Mouse (Mus musculus) limb, embryonic 12.5 days (tissue): ENCODE measurements around the gene Arl6. TPM values are rescaled to one million over a fixed set of nuclear protein-coding genes. Genes with fewer than 3 reads are reported as not detected.
A peak's percentile ranks its signal among the peaks of the same experiment; 100 is the strongest.

Experiments used
- ATAC-seq: fragments of 200-750 bp; cut with Nextera tagmentation; 2 replicates; pipeline ENCODE4 v1.8.0; 2017; ENCODE audit warnings: low read depth, moderate TSS enrichment; ENCODE audit not compliant: insufficient number of reproducible peaks, insufficient read depth, low FRiP score, low TSS enrichment
- H3K27ac ChIP-seq: fragments of 300-500 bp; sonication (generic); 2 replicates; pipeline ENCODE4 v1.5.1; 2016; ENCODE audit warnings: mild to moderate bottlenecking, moderate library complexity
- H3K27me3 ChIP-seq: fragments of 300-500 bp; sonication (generic); 2 replicates; pipeline ENCODE4 v1.6.1; 2016; ENCODE audit warnings: mild to moderate bottlenecking, moderate library complexity
- H3K36me3 ChIP-seq: fragments of 300-500 bp; sonication (generic); 2 replicates; pipeline ENCODE4 v1.6.1; 2016; ENCODE audit warnings: mild to moderate bottlenecking, moderate library complexity
- H3K4me1 ChIP-seq: fragments of 300-500 bp; sonication (generic); replicated peaks from 2 replicates; pipeline ENCODE4 v1.6.1; 2016
- H3K4me2 ChIP-seq: fragments of 300-500 bp; sonication (generic); 2 replicates; pipeline ENCODE4 v1.6.1; 2016; ENCODE audit warnings: mild to moderate bottlenecking, moderate library complexity
- H3K4me3 ChIP-seq: fragments of 300-500 bp; sonication (generic); replicated peaks from 2 replicates; pipeline ENCODE4 v1.5.1; 2016; ENCODE audit warnings: mild to moderate bottlenecking
- H3K9ac ChIP-seq: fragments of 300-500 bp; sonication (generic); replicated peaks from 2 replicates; pipeline ENCODE4 v1.6.1; 2016; ENCODE audit warnings: mild to moderate bottlenecking, moderate library complexity
- H3K9me3 ChIP-seq: fragments of 300-500 bp; sonication (generic); 2 replicates; pipeline ENCODE4 v1.6.1; 2016; ENCODE audit warnings: mild to moderate bottlenecking, moderate library complexity
- WGBS: fragments of 180-500 bp; shearing (Covaris S2); methylation state at CpG from one replicate; pipeline ENCODE4 v1.1.7; 2016; 5-methylcytosine and 5-hydroxymethylcytosine counted together
- polyA plus RNA-seq: library from polyadenylated mRNA; unstranded; fragments of >200 nt; fragmentation: Nextera tagmentation; extraction: Ambion mirVana; gene quantifications from 2 replicates; pipeline ENCODE4 v1.2.1, GENCODE M21; 2016

Gene Arl6
- polyA plus RNA-seq = 35.2 and 36.1 TPM in 2 replicates

DNA sequence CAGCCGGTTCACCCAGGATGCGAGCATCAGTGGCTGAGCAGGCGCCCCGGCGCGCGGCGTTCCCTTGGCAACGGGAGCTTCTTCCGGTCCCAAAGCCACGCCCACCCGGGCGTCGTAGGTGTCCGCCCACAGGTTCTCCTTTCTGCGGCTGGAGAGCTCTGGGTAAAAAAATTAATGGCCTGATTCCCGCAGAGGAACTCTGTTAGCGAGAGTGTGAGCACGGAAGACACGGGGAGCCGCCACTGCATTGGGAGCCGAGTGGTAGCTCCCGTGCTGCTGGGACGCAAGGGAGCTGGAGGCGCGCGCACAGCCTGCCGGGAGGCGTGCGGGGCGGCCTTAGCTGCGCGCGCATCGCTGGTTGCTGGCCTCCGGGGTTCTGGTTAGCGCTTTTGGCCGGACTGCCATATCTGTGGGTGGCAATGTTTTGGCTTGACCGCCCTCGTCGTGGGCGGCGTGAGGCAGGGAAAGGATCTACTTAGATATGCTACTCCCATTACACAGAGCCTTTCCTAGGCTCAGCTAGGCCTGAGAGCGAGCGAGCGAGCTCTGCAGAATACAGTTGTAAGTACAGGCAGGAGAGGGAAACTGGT lies at the start of gene Arl6:
TSS of gene Arl6 (minus strand) at position 290 of the 590 bp plus-strand sequence.
- WGBS = under 1% methylated on average over 46 of the region's 46 CpGs
- H3K4me3 ChIP-seq = peak within 1 kb of the TSS; percentile 66

DNA sequence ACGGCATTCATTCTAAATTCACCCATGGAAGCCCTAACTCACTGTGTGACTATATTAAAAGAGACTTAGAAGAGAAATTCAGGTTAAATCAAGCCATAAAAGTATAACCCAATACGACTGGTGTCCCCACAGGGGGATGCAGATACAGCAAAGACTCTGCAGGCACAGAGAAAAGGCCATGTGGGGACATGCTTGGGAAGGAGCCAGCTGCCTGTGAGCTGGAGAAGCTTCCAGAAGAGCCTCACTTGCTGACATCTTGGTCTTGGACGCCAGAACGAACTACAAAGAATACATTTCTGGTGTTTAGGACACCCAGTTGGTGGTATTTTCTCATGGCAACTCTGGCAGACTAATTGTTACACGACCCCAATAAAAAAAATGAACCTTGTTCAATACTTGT lies 45.9 kb upstream of the Arl6 start:
- no peaks in the 10 kb centered on the region for H3K36me3 ChIP-seq
- ATAC-seq = no peak
- H3K4me1 ChIP-seq = no peaks in the 10 kb centered on the region

More for the DNA sequence above, at the start of gene Arl6:
- H3K9ac ChIP-seq = peak within 1 kb of the TSS; percentile 66
- peak within 1 kb of the TSS; percentile 98 for H3K27ac ChIP-seq
- H3K9me3 ChIP-seq = no peaks in the 10 kb centered on the region
- H3K36me3 ChIP-seq = no peaks in the 10 kb centered on the region
- H3K4me2 ChIP-seq = peak within 1 kb of the TSS; percentile 70
- 0 out of 2 replicates have a peak, but pooled peaks cover 4% of the 10 kb centered on the region for H3K27me3 ChIP-seq
- ATAC-seq = peak; percentile 96
- H3K4me1 ChIP-seq = peaks cover 6% of the 10 kb centered on the region; the same call in 1 of the 2 replicates

DNA sequence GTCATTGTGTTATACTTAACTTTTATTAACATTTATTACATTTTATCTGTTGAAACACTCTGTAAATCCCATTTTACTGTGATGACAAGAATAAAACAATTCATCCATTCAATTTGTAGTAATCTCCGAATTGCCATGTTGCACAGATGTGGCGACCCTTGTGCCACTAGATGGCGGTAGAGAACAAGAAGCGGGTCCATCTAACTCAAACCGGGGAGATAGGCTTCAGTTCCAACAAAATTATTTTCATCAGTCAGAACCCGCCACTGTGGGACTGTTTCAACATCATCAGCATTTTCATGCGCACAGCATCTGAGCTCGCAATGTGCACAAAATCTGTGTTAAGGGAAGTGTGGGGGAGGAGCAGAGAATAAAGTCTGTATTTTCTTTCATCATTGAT lies 44.2 kb upstream of the Arl6 start:
- H3K27ac ChIP-seq = no peak overlapping the region
- no peak overlapping the region for H3K4me3 ChIP-seq
- H3K9ac ChIP-seq = no peak overlapping the region
- WGBS = 6% methylated on average over 8 of the region's 8 CpGs
- 0 out of 2 replicates have a peak overlapping the region, but pooled peaks have one; percentile 26 for H3K4me2 ChIP-seq
- H3K27me3 ChIP-seq = no peaks in the 10 kb centered on the region; the same call in 1 of the 2 replicates
- ATAC-seq = peak; percentile 60; the same call in 1 of the 2 replicates
- H3K36me3 ChIP-seq = no peaks in the 10 kb centered on the region
- no peaks in the 10 kb centered on the region for H3K9me3 ChIP-seq
- H3K4me1 ChIP-seq = no peaks in the 10 kb centered on the region

More for the DNA sequence above, 45.9 kb upstream of the Arl6 start:
- WGBS = 71% methylated on average over 5 of the region's 5 CpGs
- Histone ChIP-seq H3K27ac (no peak overlapping the region), H3K9ac (no peak overlapping the region), H3K4me2 (no peak overlapping the region), H3K4me3 (no peak overlapping the region), H3K27me3 (no peaks in the 10 kb centered on the region; the same call in 1 of the 2 replicates), H3K9me3 (no peaks in the 10 kb centered on the region)

DNA sequence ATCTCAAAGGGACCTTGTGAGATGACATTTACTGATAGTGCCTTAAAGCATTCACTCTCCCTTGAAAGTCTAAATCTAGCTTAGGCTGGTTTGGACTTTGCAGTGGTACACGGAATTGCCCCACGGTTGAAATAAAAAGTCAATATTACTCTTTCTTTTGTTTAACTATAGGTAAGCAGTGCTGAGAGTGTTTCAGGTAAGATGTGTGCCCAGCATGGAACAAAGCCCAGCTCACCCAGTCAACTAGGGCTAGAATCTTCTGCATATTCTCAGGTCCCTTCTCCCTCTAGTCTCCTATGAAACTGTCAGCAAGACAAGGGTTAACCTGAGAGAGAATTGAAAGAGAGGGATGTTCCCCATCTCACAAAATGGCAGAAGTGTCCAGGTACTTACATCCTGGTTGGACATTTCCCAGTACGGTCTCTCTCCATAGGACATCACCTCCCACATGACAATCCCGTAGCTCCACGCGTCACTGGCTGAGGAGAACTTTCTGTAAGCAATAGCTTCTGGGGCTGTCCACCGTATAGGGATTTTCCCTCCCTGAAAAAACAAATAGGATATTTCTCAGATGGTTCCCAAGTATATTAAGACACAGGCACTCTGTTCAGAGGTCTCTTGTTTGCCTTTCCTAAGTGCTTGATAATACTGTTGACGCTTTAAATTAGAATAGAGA lies 43.2 kb upstream of the Arl6 start:
- H3K4me3 ChIP-seq = no peak overlapping the region
- H3K36me3 ChIP-seq = no peaks in the 10 kb centered on the region
- H3K27ac ChIP-seq = no peak overlapping the region
- H3K9ac ChIP-seq = no peak overlapping the region
- H3K9me3 ChIP-seq = no peaks in the 10 kb centered on the region
- no peaks in the 10 kb centered on the region; the same call in 1 of the 2 replicates for H3K27me3 ChIP-seq
- no peak overlapping the region for H3K4me2 ChIP-seq
- no peaks in the 10 kb centered on the region for H3K4me1 ChIP-seq
- ATAC-seq = no peak
- 87% methylated on average over 8 of the region's 8 CpGs for WGBS

DNA sequence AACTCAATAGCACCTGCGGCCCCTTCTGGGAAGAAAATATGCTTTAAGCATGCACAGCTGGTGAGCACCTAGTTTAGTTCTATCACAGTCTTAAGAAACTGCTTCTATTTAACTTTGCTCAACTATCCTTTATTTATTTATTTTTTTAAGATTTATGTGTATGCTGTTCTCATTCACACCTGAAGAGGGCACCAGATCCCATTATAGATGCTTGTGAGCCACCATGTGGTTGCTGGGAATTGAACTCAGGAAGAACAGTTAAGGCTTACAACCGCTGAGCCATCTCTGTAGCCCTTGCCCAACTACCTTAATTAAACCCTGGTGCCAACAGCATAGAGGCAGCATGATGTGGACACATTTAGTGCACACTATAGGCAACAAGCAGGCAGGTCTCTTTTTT lies 27.7 kb upstream of the Arl6 start:
- no peak overlapping the region for H3K4me2 ChIP-seq
- no peak overlapping the region for H3K27ac ChIP-seq
- H3K4me1 ChIP-seq = no peaks in the 10 kb centered on the region
- WGBS = 84% methylated on average over 2 of the region's 2 CpGs
- H3K27me3 ChIP-seq = no peaks in the 10 kb centered on the region
- no peak for ATAC-seq
- H3K36me3 ChIP-seq = no peaks in the 10 kb centered on the region
- H3K9ac ChIP-seq = no peak overlapping the region
- no peak overlapping the region for H3K4me3 ChIP-seq
- H3K9me3 ChIP-seq = no peaks in the 10 kb centered on the region

DNA sequence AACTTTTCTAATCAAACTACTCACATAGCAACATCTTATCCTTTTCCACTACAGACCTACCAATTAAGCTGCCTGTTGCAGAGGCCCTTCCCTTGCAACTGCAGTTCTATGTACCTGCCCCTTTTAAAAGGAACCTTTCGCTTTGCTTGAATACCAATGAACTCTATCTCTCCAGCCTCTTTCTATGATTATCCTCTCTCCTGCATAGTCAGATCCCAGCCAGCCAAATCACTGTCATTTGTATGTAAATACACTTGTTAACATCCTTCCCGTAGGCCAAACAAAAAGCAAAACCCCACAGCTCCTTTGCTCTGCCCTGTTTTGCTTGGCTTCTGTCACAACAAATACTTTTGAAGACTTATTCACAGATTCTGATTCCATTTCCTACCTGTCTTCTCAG lies 4.6 kb upstream of the Arl6 start:
- H3K36me3 ChIP-seq = no peaks in the 10 kb centered on the region
- H3K4me2 ChIP-seq = no peak overlapping the region
- H3K9me3 ChIP-seq = no peaks in the 10 kb centered on the region; the same call in 1 of the 2 replicates
- H3K4me1 ChIP-seq = no peaks in the 10 kb centered on the region
- no peak overlapping the region for H3K27ac ChIP-seq
- H3K9ac ChIP-seq = no peak overlapping the region
- H3K27me3 ChIP-seq = 0 out of 2 replicates have a peak, but pooled peaks cover 4% of the 10 kb centered on the region
- no peak for ATAC-seq
- no peak overlapping the region for H3K4me3 ChIP-seq
- 52% methylated on average over 2 of the region's 2 CpGs for WGBS

DNA sequence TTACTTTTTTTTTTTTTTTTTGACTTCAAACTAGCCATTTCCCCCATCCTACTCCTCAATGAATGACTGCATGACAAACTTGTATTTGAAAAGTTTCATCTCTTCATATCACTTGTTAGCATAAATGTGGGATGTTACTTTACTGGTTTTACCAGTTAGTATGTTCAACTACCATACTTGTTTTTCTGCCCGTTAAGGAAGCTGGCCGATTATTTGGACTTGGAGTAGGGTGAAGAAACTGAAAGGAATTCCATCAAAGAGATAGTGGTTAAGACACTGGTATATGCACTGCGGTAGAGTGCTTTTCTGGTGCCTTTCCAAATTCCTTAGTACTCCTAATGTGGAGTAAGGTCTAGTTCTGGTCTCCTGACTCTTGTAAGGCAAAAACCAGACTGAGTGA lies 794 bp upstream of the Arl6 start:
- WGBS = 87% methylated on average over 3 of the region's 3 CpGs
- no peak overlapping the region for H3K27ac ChIP-seq
- H3K36me3 ChIP-seq = no peaks in the 10 kb centered on the region
- H3K4me2 ChIP-seq = peak overlapping the region; percentile 70; the same call in 1 of the 2 replicates
- 0 out of 2 replicates have a peak, but pooled peaks cover 4% of the 10 kb centered on the region for H3K27me3 ChIP-seq
- H3K9me3 ChIP-seq = no peaks in the 10 kb centered on the region
- H3K4me3 ChIP-seq = no peak overlapping the region
- H3K9ac ChIP-seq = no peak overlapping the region
- no peak for ATAC-seq
- peaks cover 6% of the 10 kb centered on the region; the same call in 1 of the 2 replicates for H3K4me1 ChIP-seq

DNA sequence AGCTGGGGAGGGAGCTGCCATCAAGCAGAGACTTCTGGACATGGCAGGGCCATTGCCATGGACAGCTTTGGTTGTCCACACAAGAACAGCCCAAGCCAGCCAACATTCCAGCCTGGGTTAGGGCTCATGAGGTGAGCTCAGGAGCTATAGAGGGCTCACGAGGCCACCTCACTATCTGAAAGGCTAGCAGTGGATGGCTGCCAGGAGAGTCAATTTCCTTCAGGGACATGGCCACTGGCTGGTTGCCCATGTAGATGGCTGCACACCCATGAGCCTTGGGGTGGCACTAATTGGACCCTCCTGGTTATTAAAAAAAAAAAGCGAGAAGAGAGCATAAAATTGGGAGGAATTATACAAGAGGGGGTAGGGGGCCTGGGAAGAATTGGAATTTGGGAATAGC lies 4.6 kb downstream of the Arl6 start:
- no peak for ATAC-seq
- Histone ChIP-seq H3K4me3 (no peak overlapping the region), H3K9me3 (no peaks in the 10 kb centered on the region), H3K4me1 (peaks cover 6% of the 10 kb centered on the region; the same call in 1 of the 2 replicates), H3K4me2 (no peak overlapping the region), H3K27me3 (no peaks in the 10 kb centered on the region), H3K9ac (no peak overlapping the region), H3K27ac (no peak overlapping the region), H3K36me3 (peaks cover 13% of the 10 kb centered on the region; the same call in 1 of the 2 replicates)
- 89% methylated on average over 2 of the region's 2 CpGs for WGBS

DNA sequence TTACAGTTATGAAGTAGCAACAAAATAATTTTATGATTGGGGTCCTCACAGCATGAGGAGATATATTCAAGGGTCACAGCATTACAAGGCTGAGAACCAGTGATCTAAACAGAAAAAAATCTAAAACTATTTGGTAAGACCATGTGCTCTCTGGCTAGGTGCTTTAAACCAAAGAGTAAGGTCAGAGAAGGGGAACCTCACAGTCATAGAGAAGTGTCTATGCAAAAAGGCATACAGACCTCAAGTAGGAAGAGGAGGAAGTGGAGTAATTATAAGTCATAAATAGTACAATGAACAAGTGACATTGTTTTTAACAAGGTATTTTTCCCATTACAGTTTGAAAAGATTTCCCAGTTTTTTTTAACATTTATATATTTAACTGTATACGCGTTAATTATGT lies 17.6 kb downstream of the Arl6 start:
- H3K36me3 ChIP-seq = no peaks in the 10 kb centered on the region
- H3K4me2 ChIP-seq = no peak overlapping the region
- no peak overlapping the region for H3K27ac ChIP-seq
- no peaks in the 10 kb centered on the region for H3K27me3 ChIP-seq
- WGBS = 100% methylated on average over 2 of the region's 2 CpGs
- H3K9me3 ChIP-seq = no peaks in the 10 kb centered on the region
- no peak overlapping the region for H3K9ac ChIP-seq
- no peak for ATAC-seq
- H3K4me1 ChIP-seq = no peaks in the 10 kb centered on the region
- H3K4me3 ChIP-seq = no peak overlapping the region

DNA sequence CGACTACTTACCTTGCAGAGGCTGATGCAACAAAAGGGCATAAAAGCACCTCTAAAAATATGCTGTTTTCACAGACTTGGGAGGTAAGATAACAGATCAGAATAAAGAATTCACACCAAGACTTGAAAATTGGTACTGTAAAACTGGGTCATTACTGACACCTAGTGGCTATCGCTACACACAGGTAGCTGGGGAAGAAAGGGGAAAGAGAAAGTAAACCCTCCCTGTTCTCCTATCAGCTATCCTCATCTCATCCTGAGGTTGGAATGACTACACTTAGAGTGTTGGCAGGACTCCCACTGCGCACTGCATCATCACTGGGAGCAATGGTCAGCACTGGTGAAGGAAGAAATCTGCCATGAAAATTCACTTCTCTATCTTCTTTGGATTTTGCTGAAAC lies 22.0 kb downstream of the Arl6 start:
- Histone ChIP-seq H3K36me3 (no peaks in the 10 kb centered on the region), H3K4me2 (no peak overlapping the region), H3K27ac (no peak overlapping the region), H3K9ac (no peak overlapping the region), H3K9me3 (no peaks in the 10 kb centered on the region), H3K27me3 (no peaks in the 10 kb centered on the region), H3K4me1 (no peaks in the 10 kb centered on the region), H3K4me3 (no peak overlapping the region)
- no peak for ATAC-seq
- WGBS = 38% methylated on average over 3 of the region's 3 CpGs

DNA sequence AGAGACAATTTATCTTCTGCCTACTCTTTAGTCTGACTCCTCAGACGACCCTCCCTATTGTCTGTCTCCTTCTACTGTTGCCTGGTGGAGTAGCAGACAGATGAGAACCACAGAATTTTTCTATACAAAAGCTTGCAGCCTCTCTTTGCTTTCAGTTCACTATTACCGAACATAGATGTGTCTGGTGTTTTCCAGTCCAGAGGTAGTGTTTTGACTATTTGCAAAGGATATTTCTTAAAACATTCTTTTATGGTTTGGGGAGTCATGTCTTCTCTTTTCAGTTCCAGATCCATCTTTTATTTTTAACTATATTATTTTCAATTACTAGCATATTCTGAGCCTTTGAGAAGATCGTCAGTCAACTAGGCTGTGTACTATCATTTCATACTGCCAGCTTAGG lies 23.5 kb downstream of the Arl6 start:
- Histone ChIP-seq H3K4me3 (no peak overlapping the region), H3K4me2 (no peak overlapping the region), H3K4me1 (no peaks in the 10 kb centered on the region), H3K27ac (no peak overlapping the region), H3K9me3 (no peaks in the 10 kb centered on the region), H3K27me3 (no peaks in the 10 kb centered on the region), H3K9ac (no peak overlapping the region), H3K36me3 (no peaks in the 10 kb centered on the region)
- no peak for ATAC-seq
- 79% methylated on average over 3 of the region's 3 CpGs for WGBS
